In genomic region chrX:17017823-17018222, GRCm38 (mm10) we compare ENCODE assay signal across 23 mouse cellular contexts.
DNase-seq lines count a peak whose midpoint lies in the region; ATAC-seq and TF ChIP-seq lines count a peak whose summit lies in the region.
"Had no signal": no experiment of that assay in that cellular context is flagged by ENCODE, and none has a peak within 500 bp of the region (broad histone marks: within the 10 kb centered on the region; RNA-seq: fewer than 3 reads in every experiment).

No protein-coding gene starts in this region.

- intact Hi-C loops in heart, postnatal 10 days (cut with DNase I) = no loop called here
- intact Hi-C loops in heart, postnatal 36 days (cut with DNase I) = no loop called here

- H3K36me3 ChIP-seq in liver, postnatal 0 days (replicated peaks; ENCODE audit: insufficient read depth, low read length) = no peaks in the 10 kb centered on the region
- no peaks in the 10 kb centered on the region for H3K36me3 ChIP-seq in hindbrain, embryonic 14.5 days (replicated peaks; ENCODE audit: control insufficient read depth, insufficient read depth)
- H3K36me3 ChIP-seq: forebrain, embryonic 10.5 days; heart, embryonic 13.5 days; neural tube, embryonic 13.5 days had no signal

- no peaks in the 10 kb centered on the region for H3K4me1 ChIP-seq in liver, postnatal 0 days (ENCODE audit: insufficient read depth)
- no peaks in the 10 kb centered on the region for H3K4me1 ChIP-seq in hindbrain, embryonic 14.5 days (replicated peaks; ENCODE audit: control insufficient read depth, insufficient read depth, low read length)
- H3K4me1 ChIP-seq: forebrain, embryonic 10.5 days; heart, embryonic 13.5 days; neural tube, embryonic 13.5 days had no signal

- H3K9me3 ChIP-seq in liver, postnatal 0 days (ENCODE audit: low read length) = no peaks in the 10 kb centered on the region
- no peaks in the 10 kb centered on the region for H3K9me3 ChIP-seq in hindbrain, embryonic 14.5 days (ENCODE audit: control insufficient read depth, low read length)
- H3K9me3 ChIP-seq: forebrain, embryonic 10.5 days; heart, embryonic 13.5 days; neural tube, embryonic 13.5 days had no signal

- no peak for TF ChIP-seq EP300 in liver, postnatal 0 days (IDR thresholded peaks at IDR 0.05; ENCODE audit: low read depth)

- 60% methylated on average over 1 of the region's 1 CpGs for WGBS in liver, postnatal 0 days (ENCODE audit: insufficient replicate concordance)
- 84% methylated on average over 1 of the region's 1 CpGs for WGBS in hindbrain, embryonic 14.5 days

- peak; percentile 27; the same call in 1 of the 2 replicates for ATAC-seq in granulocyte monocyte progenitor cell, adult 5-6 weeks (replicated peaks; ENCODE audit: poor library complexity, severe bottlenecking)
- no peak for ATAC-seq in liver, postnatal 0 days
- no peak for ATAC-seq in hindbrain, embryonic 14.5 days (ENCODE audit: low FRiP score)
- ATAC-seq: hindbrain, postnatal 0 days; intestine, postnatal 0 days had no signal

- no peak overlapping the region for H3K27ac ChIP-seq in liver, postnatal 0 days (ENCODE audit: low read depth)
- H3K27ac ChIP-seq in hindbrain, embryonic 14.5 days = no peak overlapping the region
- H3K27ac ChIP-seq: forebrain, embryonic 10.5 days; gastrocnemius, adult 2 months; heart, embryonic 13.5 days; hindbrain, postnatal 0 days; neural tube, embryonic 13.5 days had no signal

- H3K4me2 ChIP-seq in liver, postnatal 0 days (ENCODE audit: low read depth, low read length) = no peak overlapping the region
- H3K4me2 ChIP-seq in hindbrain, embryonic 14.5 days (replicated peaks) = no peak overlapping the region
- H3K4me2 ChIP-seq: heart, embryonic 13.5 days; midbrain, embryonic 11.5 days; neural tube, embryonic 13.5 days had no signal

- no peak for TF ChIP-seq CTCF in liver, postnatal 0 days (IDR thresholded peaks at IDR 0.05; ENCODE audit: low read depth)

- no peaks in the 10 kb centered on the region for H3K27me3 ChIP-seq in liver, postnatal 0 days (ENCODE audit: insufficient read depth, low read length)
- H3K27me3 ChIP-seq in hindbrain, embryonic 14.5 days (ENCODE audit: control insufficient read depth, insufficient read depth, low read length) = no peaks in the 10 kb centered on the region
- H3K27me3 ChIP-seq: heart, embryonic 13.5 days; neural tube, embryonic 13.5 days had no signal

- H3K4me3 ChIP-seq in liver, postnatal 0 days (ENCODE audit: low read depth, low read length) = no peak overlapping the region
- H3K4me3 ChIP-seq in hindbrain, embryonic 14.5 days (replicated peaks; ENCODE audit: low read length) = no peak overlapping the region
- H3K4me3 ChIP-seq: forebrain, embryonic 10.5 days; gastrocnemius, adult 2 months; heart, embryonic 13.5 days; neural tube, embryonic 13.5 days had no signal

- peak; percentile 0 to 2 for DNase-seq in heart, postnatal 10 days
- DNase-seq in heart, postnatal 36 days = no peak
- DNase-seq in adrenal gland, postnatal 14 days = peak; percentile 72
- DNase-seq in spleen, adult 12 weeks (ENCODE audit: low spot score) = no peak
- DNase-seq in kidney, postnatal 36 days = no peak
- DNase-seq in liver, postnatal 0 days = no peak
- no peak for DNase-seq in hindbrain, embryonic 14.5 days (ENCODE audit: low spot score)
- DNase-seq: B cell, adult 2 months; cerebellum, adult 9-11 months; gastrocnemius, adult 2 months; heart, postnatal 4 days; left cerebral cortex, postnatal 4 days; liver; lung, postnatal 10 days; right cerebral cortex, adult 18-20 months; thymus, postnatal 36 days had no signal

- no peak overlapping the region for H3K9ac ChIP-seq in liver, postnatal 0 days (replicated peaks)
- H3K9ac ChIP-seq in hindbrain, embryonic 14.5 days = no peak overlapping the region
- H3K9ac ChIP-seq: heart, embryonic 13.5 days; neural tube, embryonic 13.5 days had no signal

Comparison
In these comparisons a context has a peak if more than half of its experiments do, and no peak if none do; other contexts are left out.
1. DNase-seq: peak in heart, postnatal 10 days (2 of 2) and adrenal gland, postnatal 14 days (single experiment); none in heart, postnatal 36 days (0 of 2), spleen, adult 12 weeks (single experiment), kidney, postnatal 36 days (0 of 2), liver, postnatal 0 days (single experiment) and hindbrain, embryonic 14.5 days (single experiment).